Mouse (Mus musculus): ENCODE results near the gene Sorbs2. TPM values are rescaled to one million over a fixed set of nuclear protein-coding genes. Genes with fewer than 3 reads are reported as not detected.

The Sorbs2 gene
- polyA plus RNA-seq (2015; fragmentation: Nextera tagmentation; extraction: Ambion mirVana) = 3.8 and 5.3 TPM in 2 replicates

DNA sequence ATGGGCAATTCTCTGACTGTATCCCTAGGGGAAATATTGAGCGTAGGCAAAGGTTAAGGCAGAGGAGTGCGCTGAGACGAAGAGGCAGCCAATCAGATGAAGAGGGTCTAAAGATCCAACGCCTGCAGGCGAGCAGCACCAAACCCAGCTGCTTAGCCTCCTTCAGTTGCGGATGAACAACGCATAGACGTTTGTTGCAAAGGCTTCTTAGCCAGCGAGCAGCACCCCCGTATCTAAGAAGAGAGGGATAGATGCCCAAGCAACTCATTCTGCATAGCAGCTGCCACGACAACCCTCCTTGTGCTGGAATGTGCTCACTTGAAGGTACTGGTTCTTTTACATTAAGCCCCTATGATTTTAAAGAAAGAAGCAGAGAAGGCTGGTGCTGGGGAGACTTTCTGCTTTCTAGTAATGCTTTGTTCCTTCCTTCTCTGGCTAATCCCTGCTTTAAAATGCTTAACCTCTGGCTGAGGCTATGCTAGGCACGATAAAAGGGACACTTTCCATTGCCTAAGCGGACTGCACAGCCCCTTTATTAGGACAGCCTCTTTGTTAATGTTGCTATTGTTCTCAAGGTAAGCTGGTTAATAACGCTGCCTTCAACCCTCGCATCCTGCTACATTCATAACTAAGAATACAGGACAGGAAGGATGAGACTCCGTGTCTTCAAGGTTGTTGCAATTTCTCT, at the start of gene Sorbs2:
Gene Sorbs2 (plus strand): TSS at position 155 of the 688 bp plus-strand sequence.
- no peak within 1 kb of the TSS for H3K27ac ChIP-seq
- H3K4me2 ChIP-seq = no peak within 1 kb of the TSS
- no peaks in the 10 kb centered on the region for H3K9me3 ChIP-seq (replicated peaks)
- ATAC-seq (ENCODE audit: low read depth) = no peak
- H3K9ac ChIP-seq = no peak within 1 kb of the TSS
- H3K4me1 ChIP-seq (replicated peaks) = no peaks in the 10 kb centered on the region
- H3K36me3 ChIP-seq = no peaks in the 10 kb centered on the region
- WGBS (ENCODE audit: insufficient replicate concordance) = 28% methylated on average over 16 of the region's 16 CpGs
- H3K27me3 ChIP-seq = no peaks in the 10 kb centered on the region
- DNase-seq = no peak
- no peak within 1 kb of the TSS for H3K4me3 ChIP-seq (replicated peaks)

DNA sequence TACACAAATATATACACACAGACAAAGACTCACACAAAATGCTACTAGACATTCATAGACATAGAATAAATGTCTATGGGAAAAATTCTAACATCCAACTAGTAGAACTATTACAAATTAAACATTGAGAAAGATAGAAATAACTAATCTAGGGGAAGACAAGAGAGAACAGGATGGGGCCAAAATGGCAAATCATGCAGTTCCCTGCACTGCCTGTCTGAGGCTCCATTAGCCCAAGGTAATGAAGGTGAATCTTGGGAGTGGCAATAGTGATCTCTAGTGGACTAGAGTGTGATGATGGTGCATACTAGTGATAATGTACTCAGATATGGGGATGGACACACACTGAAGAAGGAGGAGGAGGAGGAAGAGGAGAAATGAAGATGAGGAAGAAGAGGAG, 49.7 kb upstream of the Sorbs2 start:
- H3K4me1 ChIP-seq (replicated peaks) = no peaks in the 10 kb centered on the region
- no peak for ATAC-seq (ENCODE audit: low read depth)
- no peak for DNase-seq

DNA sequence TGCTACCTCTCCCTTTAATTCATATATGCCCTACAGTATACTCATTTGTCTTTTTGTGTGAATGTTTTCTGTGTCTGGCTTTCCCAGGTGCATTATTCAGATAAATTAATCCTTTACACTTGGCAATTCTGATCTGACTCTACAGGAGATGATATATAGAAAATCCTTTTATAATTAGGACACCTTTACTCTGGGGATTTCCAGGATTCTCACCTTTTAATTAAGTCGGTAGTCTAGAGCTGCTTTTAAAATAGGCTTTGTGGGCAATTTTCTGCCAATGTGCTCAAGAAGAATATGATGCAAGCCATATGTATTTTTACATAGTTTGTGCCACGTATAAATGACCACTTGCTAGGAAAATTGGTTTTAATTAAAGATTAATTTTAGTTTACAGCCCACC, 38.6 kb upstream of the Sorbs2 start:
- Histone ChIP-seq H3K9ac (no peak overlapping the region), H3K9me3 (replicated peaks) (no peaks in the 10 kb centered on the region), H3K27me3 (no peaks in the 10 kb centered on the region), H3K4me2 (no peak overlapping the region), H3K27ac (no peak overlapping the region), H3K36me3 (no peaks in the 10 kb centered on the region), H3K4me1 (replicated peaks) (no peaks in the 10 kb centered on the region), H3K4me3 (replicated peaks) (no peak overlapping the region)
- ATAC-seq (ENCODE audit: low read depth) (no peak), DNase-seq (no peak)
- 53% methylated on average over 2 of the region's 2 CpGs for WGBS (ENCODE audit: insufficient replicate concordance)

More for the DNA sequence above, 49.7 kb upstream of the Sorbs2 start:
- no peaks in the 10 kb centered on the region for H3K27me3 ChIP-seq
- no peaks in the 10 kb centered on the region for H3K36me3 ChIP-seq
- H3K27ac ChIP-seq = no peak overlapping the region
- no peak overlapping the region for H3K4me2 ChIP-seq
- no peaks in the 10 kb centered on the region for H3K9me3 ChIP-seq (replicated peaks)
- no peak overlapping the region for H3K4me3 ChIP-seq (replicated peaks)
- no peak overlapping the region for H3K9ac ChIP-seq

DNA sequence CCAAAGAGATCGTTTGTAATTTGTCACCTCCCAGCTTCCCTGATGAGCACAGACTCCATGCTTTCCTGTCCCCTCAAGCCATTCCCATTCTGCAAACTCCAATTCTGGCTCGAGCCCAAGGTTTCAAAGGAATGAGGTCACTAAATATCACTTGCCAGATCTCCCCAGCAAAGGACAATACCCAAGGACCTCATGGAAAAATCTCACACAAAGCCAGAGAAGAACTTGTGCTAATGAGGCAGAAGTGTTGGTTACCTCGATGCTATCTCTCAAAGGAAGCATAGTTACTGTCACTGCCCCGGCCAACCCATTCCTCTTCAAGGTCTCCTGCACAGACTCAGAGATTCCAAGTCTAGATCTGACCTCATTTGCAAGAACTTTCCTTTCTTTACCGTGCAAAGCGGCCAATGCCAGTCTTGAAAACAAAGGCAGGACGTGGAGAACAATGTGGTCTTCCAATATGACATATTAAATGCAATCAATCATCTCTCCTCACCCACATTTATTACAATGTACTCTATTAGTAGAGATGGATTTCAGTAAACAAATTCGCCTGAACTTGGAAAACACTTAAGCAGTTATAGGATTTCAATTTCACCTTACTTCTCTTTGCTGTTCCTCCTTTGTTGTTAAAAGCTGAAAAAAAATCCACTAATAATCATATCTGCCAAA, 37.9 kb upstream of the Sorbs2 start:
- Histone ChIP-seq H3K9ac (no peak overlapping the region), H3K27me3 (no peaks in the 10 kb centered on the region), H3K9me3 (replicated peaks) (no peaks in the 10 kb centered on the region), H3K4me3 (replicated peaks) (no peak overlapping the region), H3K27ac (no peak overlapping the region), H3K36me3 (no peaks in the 10 kb centered on the region), H3K4me2 (no peak overlapping the region), H3K4me1 (replicated peaks) (no peaks in the 10 kb centered on the region)
- 43% methylated on average over 8 of the region's 8 CpGs for WGBS (ENCODE audit: insufficient replicate concordance)
- no peak for ATAC-seq (ENCODE audit: low read depth)
- DNase-seq = no peak

DNA sequence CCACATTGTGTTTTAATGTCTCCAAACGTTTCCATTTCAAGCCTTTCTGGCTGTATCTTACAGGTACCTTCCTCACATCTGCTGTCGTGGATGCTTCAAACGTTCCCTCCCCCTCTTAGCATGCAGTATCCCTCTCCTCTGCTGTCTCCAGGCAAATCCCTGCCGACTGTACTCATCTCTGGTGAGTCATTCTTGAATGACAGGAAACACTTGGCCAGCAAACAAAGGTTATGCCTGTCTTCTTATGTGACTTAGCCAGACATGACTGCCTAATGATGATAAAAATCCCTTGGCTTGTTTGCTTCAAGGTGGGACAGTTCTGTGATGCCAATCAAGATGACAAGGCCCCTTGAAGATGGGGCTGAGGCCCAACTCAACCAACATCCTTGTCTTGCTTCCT, 26.7 kb upstream of the Sorbs2 start:
- Histone ChIP-seq H3K9me3 (replicated peaks) (no peaks in the 10 kb centered on the region), H3K4me1 (replicated peaks) (no peaks in the 10 kb centered on the region), H3K36me3 (no peaks in the 10 kb centered on the region), H3K27me3 (no peaks in the 10 kb centered on the region), H3K9ac (no peak overlapping the region), H3K4me2 (no peak overlapping the region), H3K27ac (no peak overlapping the region), H3K4me3 (replicated peaks) (no peak overlapping the region)
- ATAC-seq (ENCODE audit: low read depth) (no peak), DNase-seq (no peak)
- WGBS (ENCODE audit: insufficient replicate concordance) = 34% methylated on average over 4 of the region's 4 CpGs

DNA sequence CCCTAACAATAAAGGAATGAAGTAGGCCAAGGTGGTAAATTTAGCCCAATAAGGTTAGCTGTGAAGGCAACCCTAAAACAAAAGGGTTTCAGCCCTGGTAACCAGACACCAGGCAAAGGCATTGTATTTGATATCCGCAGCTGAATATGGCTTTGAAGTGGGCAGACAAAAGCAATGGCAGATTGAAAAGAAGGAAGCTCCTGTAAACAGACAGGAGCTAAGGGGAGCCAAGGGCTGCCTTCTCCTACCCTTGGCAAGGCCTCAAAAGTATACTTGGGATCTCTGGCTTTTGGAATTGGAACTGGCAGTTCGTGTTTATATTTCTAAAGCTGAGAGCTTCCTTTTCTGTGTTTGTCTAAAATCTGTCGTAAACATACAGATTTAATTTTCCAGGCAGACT, 21.3 kb upstream of the Sorbs2 start:
- Histone ChIP-seq H3K4me2 (no peak overlapping the region), H3K9ac (no peak overlapping the region), H3K27me3 (no peaks in the 10 kb centered on the region), H3K4me3 (replicated peaks) (no peak overlapping the region), H3K36me3 (no peaks in the 10 kb centered on the region), H3K4me1 (replicated peaks) (no peaks in the 10 kb centered on the region), H3K27ac (no peak overlapping the region), H3K9me3 (replicated peaks) (no peaks in the 10 kb centered on the region)
- 64% methylated on average over 3 of the region's 3 CpGs for WGBS (ENCODE audit: insufficient replicate concordance)
- ATAC-seq (ENCODE audit: low read depth) (no peak), DNase-seq (no peak)

DNA sequence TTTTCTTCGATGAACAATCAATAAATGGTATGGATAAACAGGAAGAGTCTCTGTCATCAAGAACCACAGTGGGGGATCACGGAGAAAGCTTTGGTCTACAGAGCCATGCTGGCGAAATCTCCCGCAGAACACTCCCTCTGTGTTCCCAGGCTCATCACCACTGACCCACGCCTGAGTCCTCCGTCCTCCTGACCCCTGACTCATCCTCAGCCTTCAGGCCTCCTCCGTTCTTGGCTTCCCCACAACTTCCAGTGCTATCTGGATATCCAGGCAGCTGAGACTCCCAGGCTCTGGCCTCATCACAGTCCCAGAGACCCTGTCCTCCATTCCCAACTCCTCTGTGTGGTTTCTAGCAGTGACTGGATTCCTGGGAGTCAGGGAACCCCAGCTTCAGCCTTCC, 3.6 kb upstream of the Sorbs2 start:
- Histone ChIP-seq H3K36me3 (no peaks in the 10 kb centered on the region), H3K9me3 (replicated peaks) (no peaks in the 10 kb centered on the region), H3K4me2 (no peak overlapping the region), H3K9ac (no peak overlapping the region), H3K4me3 (replicated peaks) (no peak overlapping the region), H3K27me3 (no peaks in the 10 kb centered on the region), H3K4me1 (replicated peaks) (no peaks in the 10 kb centered on the region), H3K27ac (no peak overlapping the region)
- WGBS (ENCODE audit: insufficient replicate concordance) = 62% methylated on average over 7 of the region's 7 CpGs
- ATAC-seq (ENCODE audit: low read depth) (no peak), DNase-seq (no peak)

DNA sequence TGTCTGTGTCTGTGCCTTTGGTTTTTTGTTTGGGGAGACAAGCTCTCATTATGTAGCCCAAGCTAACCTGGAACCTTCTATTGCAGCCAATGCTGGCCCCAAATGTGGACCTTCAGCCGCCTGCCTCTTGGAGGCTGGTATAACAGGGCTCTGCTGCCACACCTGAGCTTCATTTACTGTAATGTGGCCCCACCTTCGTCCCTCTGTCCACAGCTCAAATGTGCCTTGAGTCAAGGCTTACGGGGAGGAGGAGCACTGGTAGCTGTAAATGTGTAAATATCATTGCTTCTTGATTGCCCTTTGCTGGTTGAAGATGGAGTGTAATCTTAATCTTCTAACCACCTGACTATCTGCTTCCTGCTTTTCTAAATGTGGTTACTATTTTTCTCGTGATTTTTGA, 1.2 kb upstream of the Sorbs2 start:
- ATAC-seq (ENCODE audit: low read depth) (no peak), DNase-seq (no peak)
- Histone ChIP-seq H3K27ac (no peak overlapping the region), H3K27me3 (no peaks in the 10 kb centered on the region), H3K36me3 (no peaks in the 10 kb centered on the region), H3K4me3 (replicated peaks) (no peak overlapping the region), H3K9me3 (replicated peaks) (no peaks in the 10 kb centered on the region), H3K4me1 (replicated peaks) (no peaks in the 10 kb centered on the region), H3K4me2 (no peak overlapping the region), H3K9ac (no peak overlapping the region)
- WGBS (ENCODE audit: insufficient replicate concordance) = 48% methylated on average over 4 of the region's 4 CpGs

DNA sequence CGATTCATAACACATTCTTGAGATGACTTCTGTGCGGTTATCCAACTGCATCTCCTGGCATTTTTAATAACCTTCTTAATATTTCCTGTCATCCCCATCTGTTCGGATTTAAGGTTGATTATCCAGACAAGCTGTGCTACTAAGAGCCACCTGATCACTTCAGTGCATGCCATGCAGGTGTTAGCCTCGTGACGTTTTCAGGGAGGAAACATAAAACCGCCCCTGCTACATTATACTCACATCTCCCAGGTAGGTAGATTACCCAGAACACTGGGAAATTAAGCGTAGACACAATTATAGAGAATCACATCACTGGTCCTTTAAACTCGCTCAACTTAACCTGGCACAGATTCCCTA, 333 bp upstream of the Sorbs2 start:
- 64% methylated on average over 8 of the region's 8 CpGs for WGBS (ENCODE audit: insufficient replicate concordance)
- DNase-seq (no peak), ATAC-seq (ENCODE audit: low read depth) (no peak)
- Histone ChIP-seq H3K27me3 (no peaks in the 10 kb centered on the region), H3K4me2 (no peak overlapping the region), H3K36me3 (no peaks in the 10 kb centered on the region), H3K27ac (no peak overlapping the region), H3K9ac (no peak overlapping the region), H3K9me3 (replicated peaks) (no peaks in the 10 kb centered on the region), H3K4me3 (replicated peaks) (no peak overlapping the region), H3K4me1 (replicated peaks) (no peaks in the 10 kb centered on the region)

DNA sequence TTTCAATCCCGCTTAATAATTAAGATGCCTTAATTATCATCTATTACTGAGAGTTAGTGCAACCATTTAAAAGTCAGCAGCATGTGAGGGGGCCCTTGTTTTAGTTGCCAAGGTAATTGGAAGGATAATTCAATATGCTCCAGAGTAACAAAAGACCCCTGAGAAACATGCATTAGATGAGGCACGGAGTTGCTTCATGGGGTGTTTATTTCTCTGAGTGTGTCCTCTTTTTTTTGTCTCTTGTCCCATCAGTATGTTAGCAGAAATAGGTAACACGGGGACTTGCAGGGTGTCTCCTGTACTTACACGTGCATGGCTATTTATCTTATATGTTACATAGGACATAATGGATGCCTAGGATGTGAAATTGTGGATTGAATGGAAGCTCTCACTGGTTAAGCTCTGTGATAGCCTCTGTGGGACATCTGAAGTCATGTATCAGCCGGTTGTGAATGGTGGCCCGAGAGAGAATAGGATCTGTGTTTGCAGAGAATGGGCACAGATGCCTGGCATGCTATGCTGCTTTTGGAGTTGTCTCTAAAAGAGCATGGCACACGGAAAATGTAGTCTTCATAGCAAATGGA, 1.0 kb downstream of the Sorbs2 start:
- 67% methylated on average over 7 of the region's 7 CpGs for WGBS (ENCODE audit: insufficient replicate concordance)
- Histone ChIP-seq H3K27me3 (no peaks in the 10 kb centered on the region), H3K27ac (no peak overlapping the region), H3K4me3 (replicated peaks) (no peak overlapping the region), H3K9ac (no peak overlapping the region), H3K9me3 (replicated peaks) (no peaks in the 10 kb centered on the region), H3K4me1 (replicated peaks) (no peaks in the 10 kb centered on the region), H3K4me2 (no peak overlapping the region), H3K36me3 (no peaks in the 10 kb centered on the region)
- ATAC-seq (ENCODE audit: low read depth) (no peak), DNase-seq (no peak)

DNA sequence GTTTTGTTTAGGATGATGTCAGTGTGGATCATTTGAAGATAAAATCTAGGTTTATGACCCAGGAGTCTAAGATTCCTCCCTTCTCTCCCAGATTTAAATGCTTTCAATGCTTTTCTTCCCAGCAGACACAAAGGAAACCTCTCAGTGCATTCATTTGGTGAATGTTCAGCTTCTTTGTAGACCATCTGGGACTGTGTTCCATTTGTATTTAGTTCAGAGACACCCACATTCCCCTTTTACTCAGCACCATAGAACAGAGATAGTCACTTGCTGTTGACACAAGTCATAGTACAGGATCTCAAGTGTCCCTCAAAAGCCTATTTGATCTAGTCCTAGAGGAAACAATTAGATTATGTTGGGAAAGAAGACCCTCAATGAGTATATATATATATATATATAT, 4.8 kb downstream of the Sorbs2 start:
- H3K27me3 ChIP-seq = no peaks in the 10 kb centered on the region
- no peaks in the 10 kb centered on the region for H3K4me1 ChIP-seq (replicated peaks)
- no peak for DNase-seq
- H3K9me3 ChIP-seq (replicated peaks) = no peaks in the 10 kb centered on the region
- no peaks in the 10 kb centered on the region for H3K36me3 ChIP-seq
- H3K9ac ChIP-seq = no peak overlapping the region
- no peak overlapping the region for H3K4me3 ChIP-seq (replicated peaks)
- H3K27ac ChIP-seq = no peak overlapping the region
- H3K4me2 ChIP-seq = no peak overlapping the region
- ATAC-seq (ENCODE audit: low read depth) = no peak

DNA sequence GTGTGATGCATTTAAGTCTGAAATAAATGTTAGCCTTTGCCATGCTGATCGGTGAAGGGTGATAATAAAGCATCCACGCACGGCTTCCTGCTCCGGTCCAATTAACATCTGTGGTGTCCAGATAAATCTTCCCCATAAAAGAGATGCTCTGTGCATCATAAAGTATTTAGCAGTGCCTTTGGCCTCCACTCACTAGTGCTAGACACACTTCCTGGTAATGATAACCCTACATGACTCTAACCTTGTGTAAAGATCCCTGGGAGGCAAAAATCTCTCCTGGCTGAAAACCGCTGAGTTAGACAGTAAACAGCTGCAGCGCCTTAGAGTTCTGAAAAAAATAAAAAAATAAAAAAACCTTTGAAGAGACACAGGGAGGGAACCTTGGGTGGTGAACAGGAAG, 14.0 kb downstream of the Sorbs2 start:
- H3K9me3 ChIP-seq (replicated peaks) = no peaks in the 10 kb centered on the region
- H3K27me3 ChIP-seq = no peaks in the 10 kb centered on the region
- H3K27ac ChIP-seq = no peak overlapping the region
- no peak overlapping the region for H3K4me3 ChIP-seq (replicated peaks)
- no peaks in the 10 kb centered on the region for H3K36me3 ChIP-seq
- no peak overlapping the region for H3K4me2 ChIP-seq
- no peak overlapping the region for H3K9ac ChIP-seq
- ATAC-seq (ENCODE audit: low read depth) (no peak), DNase-seq (no peak)
- no peaks in the 10 kb centered on the region for H3K4me1 ChIP-seq (replicated peaks)
- 68% methylated on average over 6 of the region's 6 CpGs for WGBS (ENCODE audit: insufficient replicate concordance)
